Mouse (Mus musculus): Measurements from ENCODE around the gene Aff3.

Gene Aff3

DNA sequence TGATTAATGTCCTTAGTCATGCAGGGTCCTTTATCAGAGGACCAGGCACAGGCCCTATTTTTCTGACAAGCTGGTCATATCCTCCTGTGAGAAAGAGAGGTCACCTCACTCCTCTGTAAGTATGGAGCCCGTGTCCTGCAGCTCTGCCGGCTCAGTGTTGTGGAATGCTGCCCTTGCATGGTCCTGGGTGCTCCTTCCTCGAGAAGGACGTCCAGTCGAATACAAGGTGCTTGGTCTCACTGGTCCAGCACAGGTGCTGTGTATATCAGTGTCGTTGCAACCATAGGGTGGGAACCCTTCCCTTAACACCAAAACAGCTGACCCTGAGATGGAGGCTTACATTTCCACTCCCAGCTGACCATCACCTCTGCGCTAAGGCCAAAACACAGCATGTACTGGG, 280.7 kb downstream of the Aff3 start:
- DNase-seq, result no peak

DNA sequence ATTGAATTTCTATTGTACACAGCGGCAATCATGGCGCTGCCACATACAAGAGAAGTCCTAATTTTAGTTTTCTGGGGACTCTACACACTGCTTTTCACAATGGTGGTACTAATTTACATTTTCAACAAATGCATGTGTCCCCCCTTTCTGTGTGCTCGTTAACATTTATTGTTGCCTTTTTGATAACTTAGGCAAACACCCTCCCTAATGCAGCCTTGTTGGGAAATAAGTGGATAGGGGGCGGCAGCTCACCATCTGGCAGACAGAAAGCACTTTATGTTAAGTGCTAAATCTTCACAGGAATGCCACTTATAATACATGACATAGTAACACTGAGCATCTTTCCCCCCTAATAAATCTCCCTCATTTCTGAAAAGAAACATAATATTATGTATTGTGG, 282.1 kb downstream of the Aff3 start:
- no peak for DNase-seq

DNA sequence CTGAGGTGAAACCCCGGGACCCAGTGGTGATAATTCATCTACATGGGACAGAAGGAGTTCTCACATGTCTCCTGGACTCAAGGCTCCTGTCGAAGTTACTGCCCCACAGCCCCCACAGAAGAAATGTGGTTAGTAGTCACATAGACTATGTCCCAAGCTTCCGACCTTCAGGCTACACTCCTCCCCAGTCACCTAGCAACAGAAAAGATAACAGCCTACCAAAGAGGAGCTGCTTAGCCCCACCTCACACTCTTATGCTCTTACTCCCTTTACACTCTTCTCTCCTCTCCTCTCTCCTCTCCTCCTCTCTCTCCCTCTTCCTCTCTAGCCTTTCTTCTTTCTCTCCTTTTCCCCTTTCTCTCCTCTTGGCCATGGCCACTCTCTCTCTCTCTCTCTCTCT, 286.8 kb downstream of the Aff3 start:
- DNase-seq, result no peak

DNA sequence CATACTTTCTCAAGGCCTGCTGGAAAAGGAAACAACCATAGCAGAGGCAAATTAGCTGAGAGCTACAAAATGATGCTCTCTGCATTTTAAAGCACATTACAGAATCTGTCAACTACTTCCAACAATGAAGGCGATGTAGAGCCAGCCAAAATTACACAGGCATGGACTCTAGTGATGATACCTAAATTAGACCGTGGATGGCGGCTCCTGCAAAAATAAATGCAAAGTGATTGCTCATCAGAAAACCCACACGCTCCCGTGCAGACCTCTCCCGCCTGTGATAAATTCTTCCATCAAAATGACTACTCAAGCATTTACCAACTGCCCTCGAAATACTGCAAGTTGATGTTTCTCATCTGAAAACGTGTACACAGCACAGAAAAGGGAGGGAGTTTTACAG, 295.6 kb downstream of the Aff3 start:
- no peak for DNase-seq

DNA sequence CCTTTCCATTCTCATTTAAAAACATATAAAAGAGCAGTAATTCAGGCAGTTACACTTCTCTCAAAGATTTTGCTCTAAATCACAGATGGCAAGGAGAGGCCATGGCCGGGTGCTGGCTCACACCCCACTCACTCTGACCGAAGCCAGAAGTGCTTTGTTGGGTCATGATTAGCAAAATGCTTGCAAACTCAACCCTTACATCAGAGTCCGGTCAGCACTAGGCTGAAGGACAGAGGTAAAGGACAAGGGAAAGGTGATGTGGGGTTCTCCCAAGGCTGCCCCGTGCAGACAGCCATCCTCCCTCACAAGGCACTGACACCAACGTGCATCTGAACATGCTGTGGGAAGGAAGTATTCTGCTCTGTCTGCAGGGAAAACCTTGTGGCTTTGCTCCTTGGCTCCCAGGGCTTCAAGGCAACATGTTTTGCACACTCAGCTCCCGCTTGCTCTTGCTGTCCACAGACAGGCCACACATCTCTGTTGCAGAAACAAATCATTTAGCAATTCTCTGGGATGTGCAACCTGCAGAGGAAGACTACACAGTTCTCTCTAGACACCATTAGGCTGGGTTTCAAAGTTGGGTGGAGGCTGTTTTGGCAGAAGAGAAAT, 296.6 kb downstream of the Aff3 start:
- peak; percentile 8 for DNase-seq

DNA sequence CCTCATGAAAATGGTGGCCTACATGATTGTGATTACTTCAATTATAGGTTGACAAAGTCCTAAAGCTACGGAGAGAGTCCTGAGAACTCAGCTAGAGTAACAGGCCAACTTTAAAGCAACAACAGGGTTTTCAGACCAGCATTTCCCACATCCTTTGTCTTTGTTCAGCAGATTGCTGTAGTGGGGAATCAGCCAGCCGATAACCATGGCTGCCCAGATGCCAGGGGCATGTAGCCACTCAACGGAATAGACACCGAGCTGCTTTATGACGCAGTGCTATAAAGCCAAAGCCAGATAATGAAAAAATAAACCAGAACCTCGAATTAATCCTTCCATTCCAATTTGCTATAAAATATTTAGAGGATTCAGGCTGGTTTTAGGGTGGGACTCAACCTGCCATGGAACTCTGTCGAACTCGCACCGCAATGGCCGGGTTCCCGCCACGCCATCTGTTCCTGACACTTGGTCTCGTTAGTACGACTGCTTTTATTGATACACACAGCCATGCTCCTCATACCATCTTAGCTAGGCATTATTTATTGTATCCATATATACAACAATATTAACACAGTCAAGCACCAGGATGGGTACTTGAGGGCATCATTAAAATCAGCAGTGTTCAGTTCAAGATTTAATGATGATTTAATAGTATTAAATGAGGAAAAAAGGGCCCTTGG, 297.2 kb downstream of the Aff3 start:
- DNase-seq, result no peak

DNA sequence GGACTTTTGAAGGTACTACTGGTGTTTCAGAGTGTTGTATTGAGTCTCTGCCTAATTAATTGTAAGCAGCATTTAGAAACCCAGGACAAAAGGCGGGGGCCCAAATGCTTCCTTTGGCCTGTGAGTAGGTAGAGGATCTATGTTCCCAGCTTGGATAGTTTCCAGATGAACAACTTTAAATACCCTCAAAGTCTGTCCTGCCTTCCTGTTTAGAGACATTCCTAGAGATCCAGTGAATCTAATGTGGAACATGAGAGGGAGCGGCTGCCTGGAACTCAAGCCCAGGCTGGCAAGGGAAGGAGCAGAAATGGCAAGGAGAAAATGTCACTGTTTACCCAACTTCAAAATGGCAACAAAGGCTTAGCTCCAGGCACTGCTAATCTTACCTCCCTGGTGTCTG, 300.9 kb downstream of the Aff3 start:
- DNase-seq, result no peak

DNA sequence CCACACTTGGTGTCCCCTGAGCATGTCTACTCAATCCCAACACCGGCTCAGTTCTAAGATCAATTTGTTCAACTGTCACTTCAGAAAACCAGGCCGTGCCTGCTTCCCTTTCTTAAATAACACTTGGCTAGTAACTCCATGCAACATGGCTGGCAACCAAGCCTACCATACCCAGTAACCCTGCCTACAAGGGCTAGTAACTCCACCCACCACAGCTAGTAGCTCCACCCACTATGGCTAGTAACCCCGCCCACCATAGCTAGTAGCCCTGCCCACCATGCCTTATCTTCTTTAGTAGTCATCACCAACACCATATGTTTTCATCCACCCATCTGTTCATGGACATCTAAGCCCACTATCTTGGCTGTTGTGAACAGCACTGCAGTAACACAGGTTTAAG, 302.5 kb downstream of the Aff3 start:
- no peak for DNase-seq

DNA sequence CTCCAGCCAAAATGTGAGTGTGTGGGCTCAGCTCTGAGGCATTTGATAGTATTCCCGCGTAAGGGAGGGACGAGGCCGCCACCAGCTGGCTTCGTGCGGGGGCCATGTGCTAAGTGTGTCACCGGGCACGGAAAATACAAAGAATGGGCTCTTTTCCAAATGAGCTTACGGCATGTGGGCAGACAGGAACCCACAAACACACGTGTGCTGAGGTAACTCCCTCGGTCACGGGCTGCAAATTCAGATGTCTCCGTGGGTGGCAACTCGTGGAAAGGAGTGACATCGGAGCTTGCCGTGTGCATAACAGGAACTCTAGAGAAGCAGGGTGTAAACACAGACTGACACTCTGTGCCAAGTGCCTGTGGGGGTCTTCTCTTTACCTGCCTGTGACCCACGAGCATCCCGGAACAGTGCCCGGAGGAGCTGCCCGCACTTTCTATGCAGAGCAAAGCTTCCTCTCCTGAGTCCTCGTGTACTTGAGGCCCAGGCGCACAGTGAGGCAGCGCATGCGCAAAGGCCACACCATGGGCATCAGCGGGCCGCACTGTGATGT, 305.9 kb downstream of the Aff3 start:
- DNase-seq, result peak; percentile 17

DNA sequence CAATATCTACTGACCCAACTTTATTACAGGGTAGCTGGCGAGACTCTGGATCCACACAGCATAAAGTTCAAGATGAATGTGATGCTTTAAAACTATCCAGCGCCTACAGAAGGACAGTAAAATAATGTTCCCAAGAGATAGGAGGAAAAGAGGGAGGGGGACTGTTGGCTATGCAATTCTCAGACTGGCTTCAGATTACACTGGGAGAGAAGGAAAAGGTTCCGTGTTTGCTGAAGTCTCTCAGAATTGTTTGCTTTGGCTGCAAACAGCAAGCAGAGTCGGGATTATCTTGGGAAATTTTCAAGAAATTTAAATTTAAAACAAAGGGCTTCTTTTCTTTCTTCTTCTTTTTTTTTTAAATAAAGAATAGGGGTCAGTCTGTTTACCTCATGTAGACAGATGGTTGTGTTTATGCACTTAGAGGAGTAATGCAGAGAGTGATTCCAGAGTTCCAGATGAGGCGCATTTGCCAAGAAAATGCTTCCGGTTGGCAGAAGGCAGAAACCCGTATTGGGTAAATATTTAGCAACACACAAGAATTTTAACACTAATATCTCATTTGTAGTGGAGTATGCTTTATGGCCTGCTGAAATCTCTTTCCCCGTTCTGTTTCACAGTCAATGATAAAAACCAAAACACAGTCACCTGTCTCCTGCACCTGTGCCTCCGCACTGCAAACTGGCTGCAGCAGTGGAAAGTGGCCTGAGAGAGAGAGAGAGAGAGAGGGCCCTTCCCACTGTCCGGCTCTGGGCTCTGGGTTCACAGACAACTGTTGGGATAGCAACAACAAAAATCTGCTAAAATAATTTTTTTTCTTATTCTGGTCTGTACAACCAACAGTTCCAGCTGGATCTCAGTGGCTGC, 306.6 kb downstream of the Aff3 start:
- DNase-seq, result no peak

DNA sequence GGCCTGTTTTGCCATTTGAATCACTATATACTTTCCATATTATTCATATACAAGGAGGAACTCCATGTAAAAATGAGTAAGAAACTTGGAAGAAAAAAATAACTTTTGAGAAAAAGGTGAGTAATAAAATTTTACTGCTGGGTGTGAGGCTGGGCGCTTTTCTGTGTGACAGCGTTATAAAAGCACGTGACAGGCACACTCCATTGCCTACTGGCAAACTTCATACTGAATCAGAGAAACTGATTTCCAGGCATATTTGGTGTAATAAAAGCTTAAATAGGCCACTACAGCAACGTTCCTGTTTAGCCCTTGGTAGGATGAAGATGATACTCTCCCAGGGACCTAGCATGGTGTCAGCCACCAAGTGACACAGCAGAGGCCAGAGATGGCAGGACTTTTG, 310.2 kb downstream of the Aff3 start:
- DNase-seq, result no peak

DNA sequence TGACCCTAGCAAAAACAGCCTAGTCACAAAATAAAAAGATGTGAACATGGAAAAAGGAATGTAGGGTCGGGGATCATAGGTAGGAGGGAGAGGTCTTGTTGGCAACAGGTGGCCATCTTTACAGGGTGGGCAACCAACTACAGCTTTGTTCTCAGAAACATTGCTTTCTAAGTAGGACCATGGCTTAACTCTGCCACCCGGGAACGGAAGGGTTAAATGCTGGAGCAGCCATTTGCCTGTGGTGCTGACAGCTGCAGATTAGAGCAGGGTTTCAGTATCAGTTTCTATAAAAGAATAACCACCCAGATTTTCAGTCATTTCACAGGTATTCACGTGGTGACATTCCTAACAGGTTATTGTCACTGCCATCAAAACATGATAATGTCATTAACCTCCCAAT, 317.4 kb downstream of the Aff3 start:
- DNase-seq, result no peak

DNA sequence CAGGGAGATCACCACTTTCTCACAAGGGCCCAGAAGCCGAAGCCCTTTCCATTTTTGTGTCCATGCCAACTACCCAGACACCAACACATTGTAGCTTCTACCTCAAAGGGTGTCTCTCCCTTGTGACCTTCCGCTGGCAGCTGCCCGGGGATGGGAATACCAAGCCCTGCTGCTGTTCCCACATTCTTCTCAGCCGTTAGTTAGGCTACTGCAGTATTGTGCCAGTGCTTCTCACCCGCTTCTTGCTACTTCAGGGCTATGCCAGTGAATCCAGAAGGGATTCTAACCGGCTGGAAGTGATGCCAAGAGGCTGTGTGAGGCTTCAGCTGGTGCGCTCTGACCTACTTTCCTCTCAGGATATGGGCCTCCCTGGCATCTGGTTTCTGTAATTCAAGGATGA, 330.5 kb downstream of the Aff3 start:
- DNase-seq, result peak; percentile 54

DNA sequence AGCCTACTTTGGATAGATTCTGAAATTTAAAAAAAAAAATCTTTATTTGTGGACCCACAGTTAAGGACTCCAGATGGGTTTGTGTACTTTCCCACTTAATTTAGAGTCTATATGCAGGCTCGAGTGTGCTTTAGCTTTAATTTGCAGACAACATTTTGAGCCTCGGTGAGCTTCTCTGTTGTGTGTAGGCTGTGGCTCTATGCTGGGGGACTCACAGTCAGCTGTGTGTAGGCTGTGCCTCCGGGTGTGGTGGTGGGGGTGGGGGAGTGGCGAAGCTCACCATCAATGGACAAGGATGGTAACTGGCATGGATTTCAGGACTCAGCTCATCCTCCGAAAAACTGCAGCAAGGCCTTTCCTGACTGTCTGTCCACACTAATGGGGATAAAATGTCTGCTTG, 331.8 kb downstream of the Aff3 start:
- DNase-seq, result no peak

DNA sequence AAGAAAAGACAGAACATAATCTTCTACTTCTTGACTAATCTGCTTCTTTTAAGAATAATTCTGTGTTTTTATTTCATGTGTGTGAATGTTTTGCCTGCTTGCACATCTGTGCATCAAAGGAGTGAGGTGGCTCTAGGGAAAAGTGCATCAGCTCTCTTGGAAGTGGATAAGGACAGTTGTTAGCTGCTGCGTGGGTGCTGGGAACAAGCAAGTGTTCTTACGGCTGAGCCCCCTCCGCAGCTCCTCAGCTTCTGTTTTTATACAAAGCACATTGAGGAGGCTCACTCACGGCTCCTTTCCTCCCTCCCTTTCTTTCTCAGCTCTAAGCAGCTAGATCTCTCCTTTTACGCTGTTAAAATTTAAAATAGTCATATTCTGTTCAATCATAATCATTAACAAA, 340.5 kb downstream of the Aff3 start:
- no peak for DNase-seq

DNA sequence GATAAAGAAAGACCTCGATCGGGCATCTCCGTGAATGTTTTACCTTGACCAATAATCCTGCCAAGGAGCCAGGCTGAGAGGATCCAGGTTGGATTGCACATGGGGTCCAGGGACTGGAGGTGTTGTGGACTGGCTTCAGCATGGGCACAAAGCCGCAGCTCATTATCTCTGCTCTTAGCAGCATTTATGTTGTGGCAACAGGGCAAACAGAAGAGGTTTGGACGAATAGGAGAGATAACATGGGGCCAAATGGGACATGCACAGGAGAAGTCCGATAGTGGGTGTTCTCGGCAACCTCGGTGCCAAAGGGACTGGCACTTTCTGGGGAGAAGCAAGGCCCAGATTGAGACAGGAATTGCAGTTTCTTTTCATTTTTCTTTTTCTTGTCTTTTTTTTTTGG, 342.9 kb downstream of the Aff3 start:
- DNase-seq, result no peak

DNA sequence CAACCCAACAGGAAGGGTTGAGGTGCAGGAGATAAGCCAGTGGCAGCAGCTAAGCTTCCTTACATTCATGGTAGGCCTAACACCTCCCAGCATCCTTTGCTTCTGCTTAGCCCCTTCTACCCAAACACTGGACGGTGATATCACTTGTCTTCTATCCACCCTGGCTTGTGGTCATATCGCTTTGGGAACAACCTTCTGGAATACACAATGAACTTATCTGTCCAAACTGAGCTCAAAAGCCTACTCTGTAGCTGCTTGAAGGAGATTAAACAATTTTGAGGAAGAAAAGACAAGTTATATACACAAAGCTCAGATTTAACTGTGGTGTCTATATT, 343.8 kb downstream of the Aff3 start:
- DNase-seq, result no peak

DNA sequence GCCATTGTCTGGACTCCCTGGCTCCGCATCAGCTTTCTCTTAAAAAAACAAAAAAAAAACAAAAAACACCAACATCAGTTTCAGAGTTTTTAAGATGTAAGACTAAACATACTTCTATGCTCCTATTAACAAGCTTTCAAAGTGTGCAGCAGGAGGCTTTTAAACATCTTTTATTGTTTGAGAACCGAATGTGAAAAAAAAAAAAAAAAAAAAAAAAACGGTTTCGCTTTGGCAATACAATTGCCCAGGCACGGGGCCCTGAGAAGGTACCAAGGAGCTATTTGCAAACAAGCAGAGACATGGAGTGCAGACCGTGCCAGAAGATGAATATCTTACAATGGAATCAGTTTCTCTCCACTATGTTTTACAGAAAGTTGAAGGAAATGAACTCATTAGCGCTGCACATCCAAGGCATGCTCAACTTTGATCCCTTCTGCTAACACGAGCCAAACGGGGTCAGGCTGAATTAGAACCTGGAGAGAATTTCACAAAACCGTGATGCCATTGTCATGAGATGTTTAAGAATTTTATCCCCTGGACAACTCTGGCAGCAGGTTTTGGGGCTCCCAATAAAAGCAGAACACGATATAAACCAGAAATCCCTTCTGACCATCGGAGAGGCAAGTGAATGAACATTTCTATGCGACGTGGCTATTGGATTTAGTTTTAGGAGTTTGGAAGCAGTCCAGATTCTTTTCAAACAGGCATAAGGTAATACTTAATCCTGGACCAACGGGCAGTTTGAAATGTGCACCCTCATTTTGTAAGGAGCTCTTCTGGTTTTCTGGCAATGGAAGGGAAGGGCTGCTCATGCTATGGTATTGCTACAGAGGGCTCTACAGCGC, 344.4 kb downstream of the Aff3 start:
- DNase-seq, result no peak

DNA sequence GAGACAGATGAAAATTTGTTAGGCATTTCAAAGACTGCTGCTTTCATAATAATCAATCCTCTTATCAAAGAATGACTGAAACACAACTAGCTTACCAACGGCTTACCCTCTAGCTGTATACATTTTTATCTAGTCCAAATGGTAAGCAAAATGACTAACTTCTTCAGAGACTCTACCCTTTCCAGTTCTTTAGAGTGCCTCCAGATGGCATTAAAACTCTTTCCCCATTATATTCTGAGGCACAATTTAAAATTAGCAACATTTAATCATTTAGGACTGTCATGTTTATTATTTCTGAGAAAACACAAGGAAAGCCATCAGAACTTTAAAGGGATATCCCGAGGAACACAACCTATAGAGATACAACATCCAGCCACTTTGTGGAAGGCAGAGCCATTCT, 346.1 kb downstream of the Aff3 start:
- DNase-seq, result no peak

DNA sequence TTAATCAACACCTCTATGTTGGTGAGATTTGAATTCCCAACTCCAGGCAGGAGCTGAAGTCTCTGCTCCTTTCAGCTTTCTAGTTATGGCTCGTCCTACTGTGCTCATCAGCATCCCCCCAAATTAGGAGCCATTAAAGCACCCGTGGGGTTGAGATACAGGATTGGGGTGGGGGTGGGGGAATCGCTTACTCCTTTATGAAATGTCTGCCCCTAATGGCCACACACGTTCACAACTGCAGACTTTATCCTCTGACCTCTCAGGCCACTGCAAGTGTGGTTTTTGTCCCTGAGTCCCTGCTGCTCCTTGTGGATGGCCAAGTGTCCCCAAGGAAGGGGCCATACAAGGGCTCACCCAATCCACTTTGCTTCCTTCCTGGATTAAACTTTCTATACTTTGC, 348.8 kb downstream of the Aff3 start:
- DNase-seq, result no peak

DNA sequence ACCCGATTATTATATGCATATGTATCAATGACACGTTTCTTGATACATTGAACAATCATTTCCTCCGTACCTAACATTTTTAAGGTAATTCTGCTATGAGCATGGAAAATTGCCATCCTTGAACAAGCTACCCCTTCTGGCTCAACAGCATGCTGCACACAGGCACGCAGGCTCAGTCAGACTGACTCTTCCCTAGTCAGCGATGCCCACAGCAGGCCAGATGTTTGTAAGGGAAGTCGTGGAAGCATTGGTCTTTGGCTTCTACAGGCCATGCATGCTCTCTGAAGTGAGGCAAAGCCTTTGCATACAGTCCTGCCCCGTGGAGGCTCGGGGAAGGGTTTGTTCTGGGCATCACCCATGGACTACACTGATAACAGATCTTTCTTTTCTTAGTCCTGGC, 354.3 kb downstream of the Aff3 start:
- DNase-seq, result no peak

DNA sequence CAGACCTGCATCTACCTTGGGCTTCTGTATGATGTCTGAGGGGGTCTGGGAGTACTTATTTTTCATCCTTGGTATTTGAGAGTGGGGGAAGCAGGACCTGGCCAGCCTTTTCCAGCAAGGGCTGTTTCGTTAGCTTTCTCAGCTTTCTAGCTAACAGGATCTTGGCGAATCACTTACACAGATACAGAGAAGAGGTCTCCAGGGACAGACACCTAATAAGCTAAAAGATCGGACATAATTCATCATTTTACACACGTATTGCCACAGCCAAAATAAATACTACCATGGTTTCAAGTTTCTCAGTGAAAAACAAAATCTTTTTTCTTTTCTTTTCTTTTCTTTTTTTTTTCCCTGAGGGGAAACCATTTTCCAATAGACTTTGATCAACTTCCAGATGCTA, 354.7 kb downstream of the Aff3 start:
- DNase-seq, result no peak

DNA sequence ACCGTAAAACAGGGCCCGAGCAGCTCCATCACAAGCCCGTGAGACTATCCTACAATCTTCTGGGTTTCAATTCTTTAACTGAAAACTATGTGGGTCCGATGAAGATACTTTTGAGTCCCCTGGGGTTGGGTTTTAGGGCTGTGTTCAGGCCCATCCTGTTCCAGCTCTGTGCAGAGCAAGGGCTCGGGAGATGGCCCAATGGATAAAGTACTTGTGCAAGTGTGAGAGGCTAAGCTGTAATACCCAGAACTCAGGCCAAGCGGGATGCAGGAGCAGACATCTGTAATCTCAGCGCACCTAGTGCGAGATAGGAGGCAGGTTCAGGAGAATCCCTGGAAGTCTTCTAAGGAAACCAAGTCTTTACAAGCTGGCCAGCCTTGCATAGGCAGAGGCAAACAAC, 355.4 kb downstream of the Aff3 start:
- no peak for DNase-seq
